8 mouse cellular contexts compared by ENCODE assay signal in genomic region chr19:7339026-7339425, GRCm38 (mm10). TPM values are rescaled to one million over a fixed set of nuclear protein-coding genes. Genes with fewer than 3 reads are reported as not detected.
A peak's percentile ranks its signal among the peaks of the same experiment; 100 is the strongest.
DNase-seq lines count a peak whose midpoint lies in the region; ATAC-seq lines count a peak whose summit lies in the region.

No protein-coding gene starts in this region.

- no peaks in the 10 kb centered on the region for H3K9me3 ChIP-seq in heart, embryonic 11.5 days (replicated peaks; ENCODE audit: control insufficient read depth, low read length)
- H3K9me3 ChIP-seq in kidney, embryonic 15.5 days (replicated peaks), result no peaks in the 10 kb centered on the region

- peak overlapping the region; percentile 20 for H3K4me3 ChIP-seq in heart, embryonic 11.5 days (ENCODE audit: low read depth, low read length)
- H3K4me3 ChIP-seq in kidney, embryonic 15.5 days (replicated peaks), result peak overlapping the region; percentile 93

- H3K4me1 ChIP-seq in heart, embryonic 11.5 days (ENCODE audit: control insufficient read depth, insufficient read depth, low read length), result peaks cover 41% of the 10 kb centered on the region
- H3K4me1 ChIP-seq in kidney, embryonic 15.5 days, result peaks cover 53% of the 10 kb centered on the region

- H3K4me2 ChIP-seq in heart, embryonic 11.5 days, result peak overlapping the region; percentile 76
- peak overlapping the region; percentile 86 for H3K4me2 ChIP-seq in kidney, embryonic 15.5 days

- no peak overlapping the region for H3K27ac ChIP-seq in heart, embryonic 11.5 days (ENCODE audit: low read depth, low read length)
- peak overlapping the region; percentile 25 for H3K27ac ChIP-seq in kidney, embryonic 15.5 days

- no peak for ATAC-seq in heart, embryonic 11.5 days (replicated peaks; ENCODE audit: insufficient number of reproducible peaks, low FRiP score, low TSS enrichment)
- no peak for ATAC-seq in kidney, embryonic 15.5 days (replicated peaks; ENCODE audit: low FRiP score)
- no peak for ATAC-seq in frontal cortex, adult (ENCODE audit: low TSS enrichment)

- H3K27me3 ChIP-seq in heart, embryonic 11.5 days (ENCODE audit: control insufficient read depth, insufficient read depth, low read length), result no peaks in the 10 kb centered on the region
- H3K27me3 ChIP-seq in kidney, embryonic 15.5 days, result no peaks in the 10 kb centered on the region

- peak overlapping the region; percentile 46; the same call in 1 of the 2 replicates for H3K9ac ChIP-seq in heart, embryonic 11.5 days (ENCODE audit: low read depth, low read length)
- peak overlapping the region; percentile 84 for H3K9ac ChIP-seq in kidney, embryonic 15.5 days

- WGBS in heart, embryonic 11.5 days (ENCODE audit: insufficient replicate concordance), result 51% methylated on average over 5 of the region's 5 CpGs
- 39% methylated on average over 5 of the region's 5 CpGs for WGBS in kidney, embryonic 15.5 days

- peak; percentile 35 for DNase-seq in cerebellum, adult 9-11 months
- DNase-seq in cerebellum, postnatal 4 days (ENCODE audit: low spot score in 2 of 2), result no peak
- DNase-seq in adrenal gland, postnatal 36 days, result peak; percentile 61 to 68
- DNase-seq in lung, postnatal 14 days, result peak; percentile 24
- DNase-seq in layer of hippocampus, adult 8-10 months (ENCODE audit: low spot score in 2 of 2), result no peak

- no peaks in the 10 kb centered on the region; the same call in 1 of the 2 replicates for H3K36me3 ChIP-seq in heart, embryonic 11.5 days (ENCODE audit: control insufficient read depth, insufficient read depth, low read length)
- H3K36me3 ChIP-seq in kidney, embryonic 15.5 days, result no peaks in the 10 kb centered on the region

RNA-seq across cellular contexts. Expression of gene Mark2, which starts 2.6 kb away (rescaled TPM):
- 10 to 100 TPM; 71.9 to 76.4 TPM for total RNA-seq in adrenal gland, postnatal 36 days (2021)
- polyA plus RNA-seq in heart, embryonic 11.5 days (2014; fragmentation: Nextera tagmentation; extraction: Ambion mirVana), result 34.5 and 35.0 TPM in 2 replicates
- polyA plus RNA-seq in kidney, embryonic 15.5 days (2015; fragmentation: Nextera tagmentation; extraction: Ambion mirVana), result 39.8 and 45.1 TPM in 2 replicates
- total RNA-seq in layer of hippocampus, adult 8-10 months (2022), result 100 to 1,000 TPM; 101 to 135 (median 120) TPM

RNA-seq across cellular contexts. Expression of gene Spindoc, which starts 43.8 kb away (rescaled TPM):
- total RNA-seq in adrenal gland, postnatal 36 days (2021), result 10 to 100 TPM; 20.4 to 23.8 TPM
- polyA plus RNA-seq in heart, embryonic 11.5 days (2014; fragmentation: Nextera tagmentation; extraction: Ambion mirVana), result 11.9 and 26.6 TPM in 2 replicates
- 31.5 and 33.9 TPM in 2 replicates for polyA plus RNA-seq in kidney, embryonic 15.5 days (2015; fragmentation: Nextera tagmentation; extraction: Ambion mirVana)
- total RNA-seq in layer of hippocampus, adult 8-10 months (2022), result 10 to 100 TPM; 31.8 to 36.3 (median 33.9) TPM

Comparison
In these comparisons a context has a peak if more than half of its experiments do, and no peak if none do; other contexts are left out.
1. DNase-seq: peak in cerebellum, adult 9-11 months (single experiment), adrenal gland, postnatal 36 days (2 of 2) and lung, postnatal 14 days (single experiment); none in cerebellum, postnatal 4 days (0 of 2) and layer of hippocampus, adult 8-10 months (0 of 2).